Mouse (Mus musculus): ENCODE measurements around the gene Zfp58. TPM values are rescaled to one million over a fixed set of nuclear protein-coding genes. Genes with fewer than 3 reads are reported as not detected.

Zfp58 gene
- polyA plus RNA-seq, 1 experiment from 2014 or later, result 16.8 TPM

- peak overlapping the region; percentile 60 for H3K4me3 ChIP-seq
- no peaks in the 10 kb centered on the region for H3K9me3 ChIP-seq
- peak overlapping the region; percentile 49; the same call in 1 of the 2 replicates for H3K9ac ChIP-seq (replicated peaks)
- ATAC-seq (ENCODE audit: low FRiP score, low read depth), result peak; percentile 17
- H3K4me1 ChIP-seq, result peaks cover 6% of the 10 kb centered on the region; the same call in 1 of the 2 replicates
- WGBS, result 2% methylated on average over 3 of the region's 3 CpGs
- H3K4me2 ChIP-seq (replicated peaks), result peak overlapping the region; percentile 73
- H3K27ac ChIP-seq (replicated peaks), result no peak overlapping the region
- H3K36me3 ChIP-seq, result no peaks in the 10 kb centered on the region
- H3K27me3 ChIP-seq, result no peaks in the 10 kb centered on the region
These were observed 48.4 kb downstream of the Zfp58 start for GRCm38 (mm10) chr13:67452021-67452309.

- Histone ChIP-seq H3K9me3 (no peaks in the 10 kb centered on the region), H3K36me3 (no peaks in the 10 kb centered on the region), H3K27me3 (no peaks in the 10 kb centered on the region), H3K4me2 (replicated peaks) (peak within 1 kb of the TSS; percentile 73), H3K4me1 (peaks cover 6% of the 10 kb centered on the region; the same call in 1 of the 2 replicates), H3K27ac (replicated peaks) (no peak within 1 kb of the TSS), H3K9ac (replicated peaks) (peak within 1 kb of the TSS; percentile 63), H3K4me3 (peak within 1 kb of the TSS; percentile 60)
- peak; percentile 97 for ATAC-seq (ENCODE audit: low FRiP score, low read depth)
- 2% methylated on average over 20 of the region's 20 CpGs for WGBS
These were observed 49.0 kb downstream of the Zfp58 start, which contains the start of gene Zfp874a for GRCm38 (mm10) chr13:67451172-67452020. TSS of gene Zfp874a (minus strand) at chr13:67451624.

Other genes starting within 250 kb of the Zfp58 start
- 2.7 and 3.3 TPM in 2 replicates for gene Zfp458, start 222.1 kb downstream of the Zfp58 start, polyA plus RNA-seq (2016; fragmentation: Nextera tagmentation; extraction: Ambion mirVana)
- 0.41 and 0.71 TPM in 2 replicates for gene Zfp457, start 194.1 kb downstream of the Zfp58 start, polyA plus RNA-seq (2016; fragmentation: Nextera tagmentation; extraction: Ambion mirVana)
- 1.5 and 1.9 TPM in 2 replicates for gene Zfp595, start 168.0 kb downstream of the Zfp58 start, polyA plus RNA-seq (2016; fragmentation: Nextera tagmentation; extraction: Ambion mirVana)
- 0.84 TPM in 1 of 2 replicates, not detected in the other for gene Gm28044, start 140.0 kb downstream of the Zfp58 start, polyA plus RNA-seq (2016; fragmentation: Nextera tagmentation; extraction: Ambion mirVana)
- gene Zfp953, start 139.9 kb downstream of the Zfp58 start, polyA plus RNA-seq (2016; fragmentation: Nextera tagmentation; extraction: Ambion mirVana), result 0.94 and 0.98 TPM in 2 replicates
- gene Gm28041, start 124.8 kb downstream of the Zfp58 start, polyA plus RNA-seq (2016; fragmentation: Nextera tagmentation; extraction: Ambion mirVana), result 0.29 TPM in 1 of 2 replicates, not detected in the other
- gene Zfp456, start 124.7 kb downstream of the Zfp58 start, polyA plus RNA-seq (2016; fragmentation: Nextera tagmentation; extraction: Ambion mirVana), result 0.83 and 1.2 TPM in 2 replicates
- 2.9 and 4.3 TPM in 2 replicates for gene Zfp429, start 100.7 kb downstream of the Zfp58 start, polyA plus RNA-seq (2016; fragmentation: Nextera tagmentation; extraction: Ambion mirVana)
- gene Zfp459, start 79.1 kb downstream of the Zfp58 start, polyA plus RNA-seq (2016; fragmentation: Nextera tagmentation; extraction: Ambion mirVana), result 0.42 and 0.46 TPM in 2 replicates
- gene Zfp874a, start 48.9 kb downstream of the Zfp58 start, polyA plus RNA-seq (2016; fragmentation: Nextera tagmentation; extraction: Ambion mirVana), result 6.0 and 6.8 TPM in 2 replicates
- gene Zfp874b, start 16.3 kb downstream of the Zfp58 start, polyA plus RNA-seq (2016; fragmentation: Nextera tagmentation; extraction: Ambion mirVana), result 2.0 and 2.7 TPM in 2 replicates
- 0.22 and 0.46 TPM in 2 replicates for gene Gm26965, start 25.6 kb upstream of the Zfp58 start, polyA plus RNA-seq (2016; fragmentation: Nextera tagmentation; extraction: Ambion mirVana)
- gene Zfp87, start 25.6 kb upstream of the Zfp58 start, polyA plus RNA-seq (2016; fragmentation: Nextera tagmentation; extraction: Ambion mirVana), result 32.7 and 36.7 TPM in 2 replicates
- gene Zfp748, start 53.3 kb upstream of the Zfp58 start, polyA plus RNA-seq (2016; fragmentation: Nextera tagmentation; extraction: Ambion mirVana), result 17.7 and 19.6 TPM in 2 replicates
- gene Zfp729b, start 109.2 kb upstream of the Zfp58 start, polyA plus RNA-seq (2016; fragmentation: Nextera tagmentation; extraction: Ambion mirVana), result 3.4 and 4.1 TPM in 2 replicates
- gene Gm49345, start 137.2 kb upstream of the Zfp58 start, polyA plus RNA-seq (2016; fragmentation: Nextera tagmentation; extraction: Ambion mirVana), result 0.29 TPM in 1 of 2 replicates, not detected in the other
- 3.0 and 4.7 TPM in 2 replicates for gene Zfp729a, start 137.2 kb upstream of the Zfp58 start, polyA plus RNA-seq (2016; fragmentation: Nextera tagmentation; extraction: Ambion mirVana)
- gene Zfp738, start 186.5 kb upstream of the Zfp58 start, polyA plus RNA-seq (2016; fragmentation: Nextera tagmentation; extraction: Ambion mirVana), result 16.7 and 17.4 TPM in 2 replicates
- gene Zfp65, start 228.6 kb upstream of the Zfp58 start, polyA plus RNA-seq (2016; fragmentation: Nextera tagmentation; extraction: Ambion mirVana), result 8.0 and 11.2 TPM in 2 replicates

Measured in midbrain, embryonic 12.5 days (tissue).